Mouse (Mus musculus) ES-E14 (cell line): ENCODE measurements around the gene Pcp4l1.

ENCODE experiments used
- CHD2 ChIP-seq: IDR thresholded peaks from 2 replicates; pipeline ENCODE4 v1.6.1; 2014; ENCODE audit warnings: mild to moderate bottlenecking, low read depth, low read length, inconsistent platforms
- HCFC1 ChIP-seq: IDR thresholded peaks from 2 replicates; pipeline ENCODE4 v1.6.1; 2012; ENCODE audit warnings: low read length, inconsistent platforms, borderline replicate concordance; ENCODE audit not compliant: insufficient read depth
- MAFK ChIP-seq: IDR thresholded peaks from 2 replicates; pipeline ENCODE4 v1.6.1; 2014; ENCODE audit warnings: mild to moderate bottlenecking, low read depth, low read length, inconsistent platforms; ENCODE audit not compliant: insufficient read depth
- ZNF384 ChIP-seq: IDR thresholded peaks from 2 replicates; pipeline ENCODE4 v1.6.1; 2012; ENCODE audit warnings: low read depth, low read length, inconsistent platforms

DNA sequence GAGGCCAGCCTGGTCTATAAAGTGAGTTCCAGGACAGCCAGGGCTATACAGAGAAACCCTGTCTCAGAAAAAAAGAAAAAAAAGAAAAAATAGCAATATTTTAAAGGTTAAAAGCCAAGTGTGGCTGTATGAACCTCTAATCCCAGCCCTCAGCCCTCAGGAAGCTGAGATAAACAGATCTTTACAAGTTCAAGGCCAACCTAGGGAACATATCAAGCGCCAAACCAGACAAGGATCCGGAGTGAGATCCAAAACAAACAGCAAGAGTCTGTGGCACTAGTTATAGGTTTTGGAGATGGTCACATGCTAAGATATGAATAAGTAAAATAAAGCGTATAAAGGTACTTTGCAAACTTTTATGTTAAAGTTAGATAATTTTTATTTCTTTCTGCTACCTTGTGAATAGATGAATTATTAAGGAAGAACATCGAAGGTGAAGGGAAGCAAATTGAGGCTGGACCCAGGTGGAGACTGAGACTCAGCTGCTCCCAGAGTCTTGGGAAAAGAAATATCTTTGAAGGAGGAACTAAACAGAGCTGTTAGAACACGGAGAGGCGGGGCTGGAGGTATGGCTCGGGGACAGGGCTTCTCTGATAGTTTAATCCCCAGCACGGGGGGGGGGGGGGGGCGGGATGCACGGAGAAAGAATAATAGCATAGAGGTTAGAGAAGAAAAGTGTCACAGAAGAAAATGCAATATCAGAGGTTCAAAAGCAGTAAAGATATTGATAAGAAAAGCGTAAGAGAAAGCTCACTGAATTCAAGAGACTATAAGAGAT, 7.6 kb upstream of the Pcp4l1 start:
- TF ChIP-seq ZNF384: no peak
- no peak for TF ChIP-seq HCFC1
- no peak for TF ChIP-seq MAFK
- TF ChIP-seq CHD2: no peak
